Mouse (Mus musculus): ENCODE measurements at regions not wholly inside any gene's neighbourhood (a gene's known extent, or its start where the extent isn't known, plus 50 kb on each side); places are given as distances from the start of the nearest gene placed in this dataset.

GRCm38 (mm10) chr2:148507523-148507922 lies 64.2 kb upstream of the Cd93 start:
- TF ChIP-seq CTCF (IDR thresholded peaks at IDR 0.05; ENCODE audit: low read depth) (no peak), EP300 (IDR thresholded peaks at IDR 0.05; ENCODE audit: low read depth) (no peak)
